Mouse (Mus musculus) forebrain, postnatal 0 days (tissue): Measurements from ENCODE around the gene Pax6. TPM values are rescaled to one million over a fixed set of nuclear protein-coding genes. Genes with fewer than 3 reads are reported as not detected.
A peak's percentile ranks its signal among the peaks of the same experiment; 100 is the strongest.

Experiments
- ATAC-seq: fragments of 200-750 bp; cut with Nextera tagmentation; 2 replicates; pipeline ENCODE4 v1.8.0; 2017; ENCODE audit warnings: mild to moderate bottlenecking, moderate library complexity
- DNase-seq: peaks from one replicate; pipeline ENCODE4 v3.0.0-alpha.2; 2015
- H3K27ac ChIP-seq: fragments of 300-500 bp; sonication (generic); 2 replicates; pipeline ENCODE4 v1.5.1; 2014; ENCODE audit warnings: low read depth, mild to moderate bottlenecking, antibody characterized with exemption, low read length, moderate library complexity, mixed read lengths
- H3K27me3 ChIP-seq: fragments of 300-500 bp; sonication (generic); 2 replicates; pipeline ENCODE4 v1.6.1; 2014; ENCODE audit warnings: mild to moderate bottlenecking, low read length, mixed read lengths; ENCODE audit not compliant: insufficient read depth
- H3K36me3 ChIP-seq: fragments of 300-500 bp; sonication (generic); 2 replicates; pipeline ENCODE4 v1.6.1; 2014; ENCODE audit warnings: mild to moderate bottlenecking, moderate library complexity; ENCODE audit not compliant: insufficient read depth
- H3K4me1 ChIP-seq: fragments of 300-500 bp; sonication (generic); 2 replicates; pipeline ENCODE4 v1.6.1; 2014; ENCODE audit warnings: antibody characterized with exemption; ENCODE audit not compliant: insufficient read depth
- H3K4me2 ChIP-seq: fragments of 300-500 bp; sonication (generic); 2 replicates; pipeline ENCODE4 v1.6.1; 2014; ENCODE audit warnings: low read depth, mild to moderate bottlenecking, moderate library complexity
- H3K4me3 ChIP-seq: fragments of 300-500 bp; sonication (generic); 2 replicates; pipeline ENCODE4 v1.5.1; 2014; ENCODE audit warnings: low read depth, low read length, mixed read lengths
- H3K9ac ChIP-seq: fragments of 300-500 bp; sonication (generic); 2 replicates; pipeline ENCODE4 v1.6.1; 2014; ENCODE audit warnings: mild to moderate bottlenecking
- H3K9me3 ChIP-seq: fragments of 300-500 bp; sonication (generic); 2 replicates; pipeline ENCODE4 v1.6.1; 2016; ENCODE audit warnings: low read length
- CTCF ChIP-seq: sonication (generic); IDR thresholded peaks from 2 replicates; pipeline ENCODE4 v1.5.1; 2016; ENCODE audit warnings: antibody characterized with exemption, control low read depth, low read depth
- WGBS: fragments of 180-500 bp; shearing (Covaris S2); extraction: QIAGEN DNeasy Blood & Tissue Kit; methylation state at CpG from one replicate; pipeline ENCODE4 v1.1.7; 2014; 5-methylcytosine and 5-hydroxymethylcytosine counted together
- polyA plus RNA-seq: library from polyadenylated mRNA; unstranded; fragments of >200 nt; fragmentation: Nextera tagmentation; extraction: Ambion mirVana; gene quantifications from 2 replicates; pipeline ENCODE4 v1.2.1, GENCODE M21; 2015
- total RNA-seq: library from RNA; depleted of rRNA; stranded (reverse); fragments of >200 nt; gene quantifications from 2 replicates; pipeline ENCODE4 v1.2.3, GENCODE M21; 2014

The Pax6 gene
- total and polyA plus RNA-seq, 2 experiments from 2014 or later = 19.0 to 32.9 TPM

GRCm38 (mm10) chr2:105701781-105702180 is 33.1 kb downstream of the Pax6 start:
- H3K9ac ChIP-seq = no peak overlapping the region
- TF ChIP-seq CTCF = no peak
- H3K4me3 ChIP-seq = no peak overlapping the region
- H3K36me3 ChIP-seq = 0 out of 2 replicates have a peak, but pooled peaks cover 5% of the 10 kb centered on the region
- 53% methylated on average over 4 of the region's 4 CpGs for WGBS
- H3K4me1 ChIP-seq = no peaks in the 10 kb centered on the region
- DNase-seq (no peak), ATAC-seq (no peak)
- no peaks in the 10 kb centered on the region for H3K9me3 ChIP-seq
- H3K27ac ChIP-seq = no peak overlapping the region
- H3K4me2 ChIP-seq = no peak overlapping the region
- H3K27me3 ChIP-seq = no peaks in the 10 kb centered on the region

GRCm38 (mm10) chr2:105702586-105702985 is 33.9 kb downstream of the Pax6 start:
- Histone ChIP-seq H3K9me3 (no peaks in the 10 kb centered on the region), H3K36me3 (0 out of 2 replicates have a peak, but pooled peaks cover 5% of the 10 kb centered on the region), H3K27ac (no peak overlapping the region), H3K4me2 (no peak overlapping the region), H3K4me3 (no peak overlapping the region), H3K27me3 (no peaks in the 10 kb centered on the region), H3K4me1 (no peaks in the 10 kb centered on the region), H3K9ac (no peak overlapping the region)
- DNase-seq (no peak), ATAC-seq (no peak)
- 60% methylated on average over 10 of the region's 10 CpGs for WGBS
- TF ChIP-seq CTCF = no peak

GRCm38 (mm10) chr2:105705320-105705719 is 36.6 kb downstream of the Pax6 start:
- ATAC-seq (no peak), DNase-seq (no peak)
- 30% methylated on average over 2 of the region's 2 CpGs for WGBS

DNA sequence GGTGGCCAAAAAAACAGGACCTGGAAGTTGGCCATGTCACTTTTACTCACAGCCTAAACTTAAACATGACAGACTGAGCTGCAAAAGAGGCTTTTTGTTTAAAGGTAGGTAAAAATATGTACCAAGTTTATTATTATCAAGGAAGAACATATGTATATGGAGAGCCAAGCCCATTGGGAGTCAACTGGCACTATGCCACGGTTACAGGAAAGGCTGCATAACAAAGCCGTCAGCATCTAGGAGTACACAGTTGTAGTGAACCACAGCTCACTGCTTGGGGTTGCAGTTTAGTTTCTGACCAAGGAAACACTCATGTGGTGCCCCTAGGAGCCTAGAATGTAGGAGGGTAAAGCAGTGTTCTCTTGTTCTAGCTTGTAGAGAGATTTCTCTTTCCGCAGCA is 40.4 kb downstream of the Pax6 start:
- no peak for TF ChIP-seq CTCF
- no peak overlapping the region for H3K4me2 ChIP-seq
- H3K9me3 ChIP-seq = no peaks in the 10 kb centered on the region
- H3K9ac ChIP-seq = no peak overlapping the region
- no peaks in the 10 kb centered on the region for H3K36me3 ChIP-seq
- H3K4me1 ChIP-seq = no peaks in the 10 kb centered on the region
- no peak overlapping the region for H3K27ac ChIP-seq
- 54% methylated on average over 3 of the region's 3 CpGs for WGBS
- no peak overlapping the region for H3K4me3 ChIP-seq
- no peaks in the 10 kb centered on the region for H3K27me3 ChIP-seq
- DNase-seq = no peak
- ATAC-seq = no peak

More at GRCm38 (mm10) chr2:105705320-105705719, 36.6 kb downstream of the Pax6 start:
- Histone ChIP-seq H3K4me1 (no peaks in the 10 kb centered on the region), H3K36me3 (no peaks in the 10 kb centered on the region), H3K4me2 (no peak overlapping the region), H3K27me3 (no peaks in the 10 kb centered on the region), H3K9ac (no peak overlapping the region), H3K9me3 (no peaks in the 10 kb centered on the region), H3K27ac (no peak overlapping the region), H3K4me3 (no peak overlapping the region)
- no peak for TF ChIP-seq CTCF

- no peaks in the 10 kb centered on the region for H3K9me3 ChIP-seq
- no peak overlapping the region for H3K9ac ChIP-seq
- H3K4me1 ChIP-seq = no peaks in the 10 kb centered on the region
- no peak for DNase-seq
- 88% methylated on average over 3 of the region's 3 CpGs for WGBS
- H3K36me3 ChIP-seq = no peaks in the 10 kb centered on the region
- no peak for TF ChIP-seq CTCF
- ATAC-seq = no peak
- H3K4me3 ChIP-seq = no peak overlapping the region
- no peaks in the 10 kb centered on the region for H3K27me3 ChIP-seq
- H3K4me2 ChIP-seq = no peak overlapping the region
- no peak overlapping the region for H3K27ac ChIP-seq
These were observed 41.8 kb downstream of the Pax6 start for GRCm38 (mm10) chr2:105710511-105710910.

- Histone ChIP-seq H3K36me3 (no peaks in the 10 kb centered on the region), H3K9ac (no peak overlapping the region), H3K4me2 (no peak overlapping the region), H3K4me3 (no peak overlapping the region), H3K9me3 (no peaks in the 10 kb centered on the region), H3K27me3 (0 out of 2 replicates have a peak, but pooled peaks cover 6% of the 10 kb centered on the region), H3K4me1 (no peaks in the 10 kb centered on the region), H3K27ac (no peak overlapping the region)
- 32% methylated on average over 8 of the region's 8 CpGs for WGBS
- TF ChIP-seq CTCF = no peak
- DNase-seq (peak; percentile 38), ATAC-seq (peak; percentile 71)
These were observed 46.9 kb downstream of the Pax6 start for GRCm38 (mm10) chr2:105715409-105716115.

GRCm38 (mm10) chr2:105726657-105727056 is 58.0 kb downstream of the Pax6 start:
- H3K4me1 ChIP-seq = no peaks in the 10 kb centered on the region
- 52% methylated on average over 9 of the region's 9 CpGs for WGBS
- ATAC-seq = no peak

More at GRCm38 (mm10) chr2:105726657-105727056, 58.0 kb downstream of the Pax6 start:
- Histone ChIP-seq H3K4me3 (no peak overlapping the region), H3K27me3 (no peaks in the 10 kb centered on the region), H3K9ac (no peak overlapping the region), H3K9me3 (no peaks in the 10 kb centered on the region), H3K27ac (no peak overlapping the region), H3K36me3 (no peaks in the 10 kb centered on the region), H3K4me2 (no peak overlapping the region)
- no peak for DNase-seq
- no peak for TF ChIP-seq CTCF
